Mouse (Mus musculus) layer of hippocampus, adult 11-12 months (tissue): ENCODE results near the gene Zfp536.
A peak's percentile ranks its signal among the peaks of the same experiment; 100 is the strongest.

ENCODE experiments used
- DNase-seq: peaks from one replicate; pipeline ENCODE4 v3.0.0; 2022; ENCODE audit warnings: low spot score

Zfp536 gene

GRCm38 (mm10) chr7:37553646-37554045, 219.8 kb downstream of the Zfp536 start:
- no peak for DNase-seq

DNA sequence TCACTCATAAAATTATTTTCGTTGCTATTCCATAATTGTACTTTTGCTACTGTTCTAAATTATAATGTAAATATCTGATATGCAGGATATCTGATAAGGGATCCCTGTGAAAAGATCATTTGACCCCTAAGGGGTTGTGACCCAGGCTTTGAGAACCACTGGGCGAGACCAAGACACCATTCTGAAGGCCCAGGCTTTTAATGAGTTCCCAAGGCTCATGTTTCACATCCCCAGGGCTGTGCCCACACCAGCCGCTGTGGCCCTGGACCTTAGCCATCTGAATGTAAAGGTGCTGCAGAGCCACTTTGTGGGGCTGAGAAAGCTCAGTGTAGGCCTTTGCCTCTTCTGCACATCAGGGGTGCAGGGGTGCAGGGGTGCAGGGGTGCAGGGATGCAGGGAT, 221.1 kb downstream of the Zfp536 start:
- DNase-seq, result no peak

DNA sequence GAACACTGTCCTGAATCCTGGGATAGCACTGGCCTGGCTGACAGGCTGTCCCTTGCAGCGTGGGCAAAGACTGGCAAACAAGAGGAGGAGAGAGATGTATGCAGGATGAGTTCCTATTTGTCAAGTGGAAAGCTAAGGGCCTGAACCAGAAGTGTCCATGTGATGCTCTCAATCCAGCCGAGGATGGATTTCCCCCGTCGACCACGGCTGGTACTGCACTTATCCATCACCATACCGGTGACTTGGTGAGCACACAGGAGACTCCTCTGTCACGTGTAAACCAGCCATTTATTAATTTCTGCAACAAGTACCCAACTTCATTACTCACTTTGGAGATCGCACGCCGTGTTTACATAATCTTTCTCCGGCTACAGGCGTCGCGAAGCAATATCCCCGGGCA, 224.6 kb downstream of the Zfp536 start:
- no peak for DNase-seq

- DNase-seq, result no peak
These were observed 229.4 kb downstream of the Zfp536 start for GRCm38 (mm10) chr7:37544011-37544410.

DNA sequence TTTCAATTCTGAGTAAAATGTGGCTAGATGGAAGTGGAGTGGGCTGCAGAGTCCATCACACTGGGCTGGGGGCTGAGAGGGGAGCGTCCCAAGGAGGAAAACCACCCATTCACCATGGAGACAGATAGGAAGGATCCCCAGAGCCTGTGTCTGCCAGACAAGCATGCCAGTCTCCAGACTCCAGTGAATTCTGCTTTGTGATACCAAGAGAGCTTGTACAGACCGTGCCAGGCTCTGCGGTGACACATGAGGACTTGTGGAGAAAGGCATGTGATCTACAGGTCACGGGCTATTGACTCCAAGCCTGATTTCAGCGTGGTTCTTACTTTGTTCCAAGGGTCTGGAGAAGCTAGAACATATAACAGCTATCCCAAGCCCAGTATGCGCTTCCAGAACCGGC, 230.5 kb downstream of the Zfp536 start:
- DNase-seq, result no peak

DNA sequence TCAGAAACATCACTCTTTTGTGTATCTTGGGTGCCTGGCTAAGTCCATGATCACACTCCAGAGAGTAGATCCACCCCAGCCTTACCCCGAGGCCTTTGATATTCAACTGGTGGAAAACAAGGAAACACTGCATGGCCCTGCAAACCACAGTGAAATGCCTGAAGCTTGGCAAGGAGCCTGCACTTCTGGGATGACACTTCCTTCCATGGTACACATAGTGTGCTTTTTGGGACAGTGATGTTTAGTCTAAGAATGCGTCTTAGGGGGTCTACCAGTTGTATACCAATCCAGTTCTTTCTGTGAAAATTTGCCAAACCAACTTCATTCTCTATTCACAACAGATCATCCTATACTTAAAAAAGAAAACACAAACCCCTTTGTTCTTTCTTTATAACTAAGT, 242.3 kb downstream of the Zfp536 start:
- DNase-seq, result no peak

GRCm38 (mm10) chr7:37528311-37528710, 245.1 kb downstream of the Zfp536 start:
- no peak for DNase-seq

DNA sequence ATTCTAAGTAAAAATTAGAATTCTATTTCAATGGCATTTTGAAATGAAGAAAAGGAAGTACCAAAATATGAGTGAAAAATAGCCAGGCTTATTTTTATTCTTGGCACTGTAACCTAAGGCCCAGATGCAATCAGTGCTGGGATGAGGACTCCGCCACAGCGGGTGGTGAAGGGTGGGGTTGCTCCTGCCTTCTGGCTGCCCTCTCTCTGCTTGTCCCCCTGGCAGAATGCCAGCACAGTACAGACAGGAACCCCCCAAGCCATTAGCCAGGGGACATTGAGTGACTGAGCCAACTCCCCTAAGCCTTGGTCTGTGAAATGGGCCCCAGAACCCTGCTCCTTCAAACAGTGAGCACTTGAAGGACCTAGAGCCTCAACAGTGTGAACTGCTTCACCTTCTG, 245.6 kb downstream of the Zfp536 start:
- DNase-seq, result no peak

DNA sequence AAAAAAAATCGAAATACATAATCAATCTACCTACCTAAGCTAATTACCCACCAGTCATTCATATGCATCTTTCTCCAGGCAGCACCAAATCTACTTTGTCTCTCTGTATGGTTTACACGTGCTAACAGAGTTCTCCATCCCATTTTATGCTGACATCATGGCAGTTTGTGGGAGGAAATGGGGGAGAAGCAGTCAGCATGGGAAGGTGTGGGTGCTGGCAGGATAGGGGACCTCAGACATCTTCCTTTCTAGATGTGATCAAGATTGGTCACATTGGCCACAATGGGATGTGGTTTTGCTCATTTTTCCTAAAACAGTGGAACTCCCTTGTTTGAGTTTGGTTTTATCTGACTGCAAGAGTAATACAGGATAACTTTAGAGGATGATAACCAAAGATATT, 252.0 kb downstream of the Zfp536 start:
- DNase-seq, result no peak

DNA sequence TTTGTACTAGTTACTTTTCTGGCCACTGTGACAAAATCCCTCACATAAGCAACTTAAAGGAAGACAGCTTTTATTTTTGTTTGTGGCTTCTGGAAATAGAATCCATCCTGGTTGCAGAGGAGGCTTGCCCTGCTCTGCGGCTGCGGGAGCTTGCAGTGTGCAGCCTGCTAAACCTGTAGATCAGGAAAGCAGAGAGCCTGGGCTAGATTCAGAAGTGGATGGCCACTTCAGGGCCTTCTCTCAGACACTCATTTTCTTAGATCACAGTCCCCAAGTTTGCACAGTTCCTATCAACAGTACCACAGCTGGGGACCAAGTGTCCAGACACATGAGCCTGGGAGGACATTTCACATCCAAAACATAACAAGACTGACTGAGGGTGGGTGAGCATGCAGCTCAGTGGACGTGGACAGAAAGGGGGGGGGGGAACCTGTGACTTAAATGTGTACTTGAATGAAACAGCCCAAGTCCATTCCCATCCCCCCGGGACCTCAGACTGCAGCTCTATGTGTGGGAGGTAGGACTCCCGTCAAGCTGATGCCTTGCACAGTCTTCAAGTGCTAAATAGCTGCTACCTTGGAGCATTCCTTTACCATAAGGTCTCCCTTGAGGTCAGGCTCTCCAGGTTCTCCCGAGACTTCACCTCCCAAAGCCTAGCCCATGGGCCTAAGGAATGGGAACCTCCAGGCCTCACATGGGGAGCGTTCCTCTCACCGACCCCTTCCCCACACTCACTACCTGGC, 262.3 kb downstream of the Zfp536 start:
- no peak for DNase-seq

- DNase-seq, result peak; percentile 49
These were observed 263.7 kb downstream of the Zfp536 start for GRCm38 (mm10) chr7:37509700-37510099.

DNA sequence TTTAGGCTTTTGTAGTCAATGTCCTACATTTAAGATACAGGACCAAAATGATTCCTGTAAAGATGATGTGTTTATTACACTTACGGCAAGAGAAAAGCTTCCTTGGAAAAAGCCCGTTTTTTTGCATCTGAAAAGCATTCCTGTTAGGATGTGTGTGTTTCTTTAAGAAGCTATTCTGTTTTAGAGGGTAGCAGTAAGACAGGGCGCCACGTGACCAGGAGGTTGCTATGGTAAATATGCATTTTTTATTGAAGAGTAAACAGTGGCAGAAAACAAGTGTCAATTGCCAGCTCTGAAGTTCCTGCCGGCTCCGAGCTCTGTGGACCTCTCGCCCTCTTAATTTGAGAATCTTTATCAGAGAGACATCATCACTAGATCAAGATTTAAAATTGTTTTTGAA, 267.9 kb downstream of the Zfp536 start:
- no peak for DNase-seq

DNA sequence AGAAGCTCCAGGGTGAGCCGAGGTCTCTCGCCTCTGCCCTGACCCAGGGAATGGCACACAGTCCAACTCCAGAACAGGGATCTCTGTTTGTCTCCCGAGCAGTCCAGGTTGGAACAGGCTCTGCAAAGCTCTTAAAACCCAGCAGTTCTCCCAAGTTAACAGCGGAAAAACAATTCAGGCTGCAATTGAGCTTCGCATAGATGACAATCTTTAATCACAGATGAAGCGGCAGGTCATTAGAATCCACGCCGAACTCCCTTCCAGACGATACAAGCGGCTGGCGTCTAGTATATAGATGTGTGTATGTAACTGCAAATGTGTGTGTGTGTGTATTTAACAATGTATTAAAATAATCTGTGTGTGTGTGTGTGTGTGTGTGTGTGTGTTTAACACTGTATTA, 268.3 kb downstream of the Zfp536 start:
- DNase-seq, result no peak

DNA sequence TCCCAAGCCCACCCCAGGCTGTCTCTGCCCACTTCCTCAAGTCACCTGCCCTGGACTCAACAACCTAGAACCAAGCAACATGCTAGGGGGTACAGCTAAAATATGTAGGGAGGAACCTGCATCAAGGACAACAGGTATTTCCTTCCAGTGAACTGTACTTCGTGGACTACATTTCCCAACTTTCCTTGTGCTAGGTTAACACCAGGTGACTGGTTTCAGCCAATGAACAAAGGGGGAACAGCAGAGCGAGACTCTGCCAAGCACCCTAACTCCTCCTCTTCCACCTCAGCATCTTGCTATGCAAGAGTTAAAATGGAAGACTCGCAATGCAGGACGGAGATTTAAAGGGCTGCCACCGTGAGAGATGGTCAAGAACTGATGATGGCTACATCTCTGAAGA, 274.6 kb downstream of the Zfp536 start:
- DNase-seq, result no peak

- no peak for DNase-seq
These were observed 276.9 kb downstream of the Zfp536 start for GRCm38 (mm10) chr7:37496491-37496890.

- no peak for DNase-seq
These were observed 283.1 kb downstream of the Zfp536 start for GRCm38 (mm10) chr7:37490312-37490711.

GRCm38 (mm10) chr7:37484946-37485345, 288.5 kb downstream of the Zfp536 start:
- DNase-seq, result no peak

- no peak for DNase-seq
These were observed 290.9 kb downstream of the Zfp536 start for GRCm38 (mm10) chr7:37482564-37482963.

DNA sequence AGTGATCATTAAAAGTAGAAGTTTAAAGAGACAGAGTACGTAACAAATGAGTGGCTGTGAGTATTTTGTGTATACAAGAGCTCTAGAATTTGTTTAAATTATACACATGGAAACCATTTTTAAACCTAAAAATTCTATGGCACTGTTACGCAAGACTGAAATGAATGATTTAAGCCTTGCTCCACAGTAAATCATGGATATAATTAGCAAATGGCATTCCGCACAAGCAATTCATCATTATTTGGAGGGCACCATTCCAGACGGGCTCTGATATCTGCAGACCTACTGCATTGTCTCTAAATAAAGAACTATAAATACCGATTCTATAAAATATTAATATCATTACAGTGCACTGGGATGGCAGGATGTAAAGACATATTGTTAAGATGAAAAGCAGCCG, 292.3 kb downstream of the Zfp536 start:
- no peak for DNase-seq

GRCm38 (mm10) chr7:37477309-37477708, 296.1 kb downstream of the Zfp536 start:
- no peak for DNase-seq

GRCm38 (mm10) chr7:37475485-37475884, 298.0 kb downstream of the Zfp536 start:
- no peak for DNase-seq

DNA sequence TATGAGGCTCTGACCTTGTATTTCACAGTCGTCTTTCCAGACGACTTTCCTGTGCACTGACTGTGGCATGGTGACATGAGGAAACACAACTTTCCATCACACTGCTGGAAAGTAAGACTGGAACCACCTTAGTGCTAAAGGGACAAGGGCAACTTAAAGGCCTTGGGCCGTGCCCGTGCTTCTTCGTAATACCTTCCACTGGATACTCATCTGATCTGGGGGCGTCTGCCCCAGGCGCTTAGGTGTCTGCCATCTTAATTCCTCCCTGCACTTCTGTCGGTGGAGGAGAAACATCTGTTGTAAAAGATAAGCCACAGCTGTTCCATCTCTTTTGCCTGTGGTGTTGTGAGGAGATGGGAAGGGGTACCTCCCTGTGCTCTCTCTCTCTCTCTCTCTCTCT, 299.2 kb downstream of the Zfp536 start:
- no peak for DNase-seq

- no peak for DNase-seq
These were observed 299.9 kb downstream of the Zfp536 start for GRCm38 (mm10) chr7:37473311-37474084.

- DNase-seq, result no peak
These were observed 301.7 kb downstream of the Zfp536 start for GRCm38 (mm10) chr7:37471726-37472125.
